In genomic region chr5:138657854-138658253, GRCm38 (mm10) we compare ENCODE assay signal across 7 mouse cellular contexts. TPM values are rescaled to one million over a fixed set of nuclear protein-coding genes. Genes with fewer than 3 reads are reported as not detected.
DNase-seq lines count a peak whose midpoint lies in the region; ATAC-seq and TF ChIP-seq lines count a peak whose summit lies in the region.

No protein-coding gene starts in this region.

- H3K4me2 ChIP-seq in heart, embryonic 16.5 days (ENCODE audit: low read depth, low read length): no peak overlapping the region
- H3K4me2 ChIP-seq in lung, embryonic 15.5 days: no peak overlapping the region

- no peaks in the 10 kb centered on the region for H3K4me1 ChIP-seq in E14TG2a.4 (replicated peaks; ENCODE audit: low read depth, low read length)
- no peaks in the 10 kb centered on the region for H3K4me1 ChIP-seq in heart, embryonic 16.5 days (ENCODE audit: control insufficient read depth, insufficient read depth, low read length)
- no peaks in the 10 kb centered on the region for H3K4me1 ChIP-seq in lung, embryonic 15.5 days

- peak; percentile 80 for ATAC-seq in activated CD4-positive, CD25-positive, alpha-beta regulatory T cell, adult 4 months
- ATAC-seq in heart, embryonic 16.5 days (replicated peaks; ENCODE audit: extremely low read depth, insufficient read depth, low FRiP score): 0 out of 2 replicates have a peak, but pooled peaks have one; percentile 14
- 0 out of 2 replicates have a peak, but pooled peaks have one; percentile 55 for ATAC-seq in lung, embryonic 15.5 days (ENCODE audit: borderline replicate concordance, extremely low read depth, low FRiP score, low TSS enrichment)

- peak; percentile 18; the same call in 1 of the 2 replicates for TF ChIP-seq CTCF in E14TG2a.4 (conservative IDR thresholded peaks at IDR 0.05; ENCODE audit: low read length)

- 34% methylated on average over 6 of the region's 6 CpGs for WGBS in heart, embryonic 16.5 days
- WGBS in lung, embryonic 15.5 days: 28% methylated on average over 6 of the region's 6 CpGs

- H3K36me3 ChIP-seq in E14TG2a.4 (ENCODE audit: insufficient read depth, low read length): no peaks in the 10 kb centered on the region
- no peaks in the 10 kb centered on the region for H3K36me3 ChIP-seq in heart, embryonic 16.5 days (ENCODE audit: control insufficient read depth, insufficient read depth)
- no peaks in the 10 kb centered on the region for H3K36me3 ChIP-seq in lung, embryonic 15.5 days

- no peaks in the 10 kb centered on the region for H3K27me3 ChIP-seq in E14TG2a.4 (ENCODE audit: insufficient read depth, low read length)
- H3K27me3 ChIP-seq in heart, embryonic 16.5 days (ENCODE audit: control insufficient read depth, insufficient read depth, low read length): no peaks in the 10 kb centered on the region
- no peaks in the 10 kb centered on the region for H3K27me3 ChIP-seq in lung, embryonic 15.5 days

- H3K9me3 ChIP-seq in E14TG2a.4 (ENCODE audit: low read length): no peaks in the 10 kb centered on the region
- H3K9me3 ChIP-seq in heart, embryonic 16.5 days (replicated peaks; ENCODE audit: control insufficient read depth, low read length): no peaks in the 10 kb centered on the region
- no peaks in the 10 kb centered on the region for H3K9me3 ChIP-seq in lung, embryonic 15.5 days

- no peak overlapping the region for H3K9ac ChIP-seq in heart, embryonic 16.5 days (ENCODE audit: low read length)
- no peak overlapping the region for H3K9ac ChIP-seq in lung, embryonic 15.5 days

- DNase-seq in embryo, embryonic 10.5 days (ENCODE audit: low spot score): peak; percentile 77
- DNase-seq in kidney, postnatal 4 days: peak; percentile 12 to 39
- DNase-seq in retina, embryonic 14.5 days (ENCODE audit: low spot score): peak; percentile 77

- no peak overlapping the region for H3K4me3 ChIP-seq in E14TG2a.4 (replicated peaks; ENCODE audit: low read length)
- H3K4me3 ChIP-seq in heart, embryonic 16.5 days (ENCODE audit: low read length): no peak overlapping the region
- H3K4me3 ChIP-seq in lung, embryonic 15.5 days: no peak overlapping the region

- no peak overlapping the region for H3K27ac ChIP-seq in heart, embryonic 16.5 days (ENCODE audit: low read length)
- H3K27ac ChIP-seq in lung, embryonic 15.5 days: no peak overlapping the region

RNA-seq across cellular contexts. Expression of gene A430033K04Rik, which starts 35.2 kb away (rescaled TPM):
- polyA plus RNA-seq in activated CD4-positive, CD25-positive, alpha-beta regulatory T cell, adult 4 months (2017; shearing (Covaris generic)): 1 to 10 TPM; 7.7 to 7.8 TPM
- 7.3 and 7.8 TPM in 2 replicates for polyA plus RNA-seq in heart, embryonic 16.5 days (2015; fragmentation: Nextera tagmentation; extraction: Ambion mirVana)
- polyA plus RNA-seq in lung, embryonic 15.5 days (2015; fragmentation: Nextera tagmentation; extraction: Ambion mirVana): 14.5 and 15.7 TPM in 2 replicates

RNA-seq across cellular contexts. Expression of gene Zfp68, which starts 38.3 kb away (rescaled TPM):
- 10 to 100 TPM; 43.5 to 49.3 TPM for polyA plus RNA-seq in activated CD4-positive, CD25-positive, alpha-beta regulatory T cell, adult 4 months (2017; shearing (Covaris generic))
- 45.9 and 47.2 TPM in 2 replicates for polyA plus RNA-seq in heart, embryonic 16.5 days (2015; fragmentation: Nextera tagmentation; extraction: Ambion mirVana)
- polyA plus RNA-seq in lung, embryonic 15.5 days (2015; fragmentation: Nextera tagmentation; extraction: Ambion mirVana): 69.5 and 79.3 TPM in 2 replicates

Comparison
In these comparisons a context has a peak if more than half of its experiments do, and no peak if none do; other contexts are left out.
1. ATAC-seq: peak in every context shown above with its lines; median percentile 80 in activated CD4-positive, CD25-positive, alpha-beta regulatory T cell, adult 4 months; 55 in lung, embryonic 15.5 days; 14 in heart, embryonic 16.5 days.
2. DNase-seq: peak in every context shown above with its lines; median percentile 77 in embryo, embryonic 10.5 days; 77 in retina, embryonic 14.5 days; 26 in kidney, postnatal 4 days.